Mouse (Mus musculus) heart, embryonic 15.5 days (tissue): ENCODE data around the gene Clec16a. TPM values are rescaled to one million over a fixed set of nuclear protein-coding genes. Genes with fewer than 3 reads are reported as not detected.
A peak's percentile ranks its signal among the peaks of the same experiment; 100 is the strongest.

Source experiments
- ATAC-seq: fragments of 200-750 bp; cut with Nextera tagmentation; replicated peaks from 2 replicates; pipeline ENCODE4 v1.8.0; 2017; ENCODE audit warnings: low read depth, moderate TSS enrichment; ENCODE audit not compliant: insufficient number of reproducible peaks, insufficient read depth, low FRiP score
- H3K27ac ChIP-seq: fragments of 300-500 bp; sonication (generic); 2 replicates; pipeline ENCODE4 v1.5.1; 2015; ENCODE audit warnings: mild to moderate bottlenecking, inconsistent platforms
- H3K27me3 ChIP-seq: fragments of 300-500 bp; sonication (generic); 2 replicates; pipeline ENCODE4 v1.6.1; 2015; ENCODE audit warnings: inconsistent platforms
- H3K36me3 ChIP-seq: fragments of 300-500 bp; sonication (generic); 2 replicates; pipeline ENCODE4 v1.6.1; 2015; ENCODE audit warnings: mild to moderate bottlenecking, inconsistent platforms
- H3K4me1 ChIP-seq: fragments of 300-500 bp; sonication (generic); replicated peaks from 2 replicates; pipeline ENCODE4 v1.6.1; 2015; ENCODE audit warnings: inconsistent platforms
- H3K4me2 ChIP-seq: fragments of 300-500 bp; sonication (generic); 2 replicates; pipeline ENCODE4 v1.6.1; 2015; ENCODE audit warnings: inconsistent platforms, mild to moderate bottlenecking, moderate library complexity
- H3K4me3 ChIP-seq: fragments of 300-500 bp; sonication (generic); 2 replicates; pipeline ENCODE4 v1.5.1; 2015; ENCODE audit warnings: mild to moderate bottlenecking, inconsistent platforms
- H3K9ac ChIP-seq: fragments of 300-500 bp; sonication (generic); 2 replicates; pipeline ENCODE4 v1.6.1; 2015; ENCODE audit warnings: mild to moderate bottlenecking, inconsistent platforms
- H3K9me3 ChIP-seq: fragments of 300-500 bp; sonication (generic); replicated peaks from 2 replicates; pipeline ENCODE4 v1.6.1; 2016; ENCODE audit warnings: inconsistent platforms
- WGBS: fragments of 180-500 bp; shearing (Covaris S2); methylation state at CpG from one replicate; pipeline ENCODE4 v1.1.7; 2015; ENCODE audit warnings: mixed read lengths; 5-methylcytosine and 5-hydroxymethylcytosine counted together
- polyA plus RNA-seq: library from polyadenylated mRNA; unstranded; fragments of >200 nt; fragmentation: Nextera tagmentation; extraction: Ambion mirVana; gene quantifications from 2 replicates; pipeline ENCODE4 v1.2.1, GENCODE M21; 2015

The Clec16a gene
- polyA plus RNA-seq, 1 experiment from 2014 or later: 30.4 TPM

- H3K9me3 ChIP-seq: no peaks in the 10 kb centered on the region
- no peak for ATAC-seq
- H3K9ac ChIP-seq: no peak overlapping the region
- no peaks in the 10 kb centered on the region for H3K36me3 ChIP-seq
- H3K27me3 ChIP-seq: no peaks in the 10 kb centered on the region
- H3K27ac ChIP-seq: no peak overlapping the region
- H3K4me2 ChIP-seq: no peak overlapping the region
- no peak overlapping the region for H3K4me3 ChIP-seq
- 58% methylated on average over 5 of the region's 5 CpGs for WGBS
- H3K4me1 ChIP-seq: peaks cover 4% of the 10 kb centered on the region
Observed at GRCm38 (mm10) chr16:10518030-10518429, 27.1 kb upstream of the Clec16a start.

- Histone ChIP-seq H3K4me1 (peaks cover 4% of the 10 kb centered on the region), H3K27me3 (no peaks in the 10 kb centered on the region), H3K36me3 (no peaks in the 10 kb centered on the region), H3K27ac (no peak overlapping the region), H3K9ac (no peak overlapping the region), H3K4me3 (no peak overlapping the region), H3K4me2 (no peak overlapping the region), H3K9me3 (no peaks in the 10 kb centered on the region)
- WGBS: 41% methylated on average over 2 of the region's 2 CpGs
- ATAC-seq: peak; percentile 47
Observed at GRCm38 (mm10) chr16:10520908-10521614, 24.1 kb upstream of the Clec16a start.

DNA sequence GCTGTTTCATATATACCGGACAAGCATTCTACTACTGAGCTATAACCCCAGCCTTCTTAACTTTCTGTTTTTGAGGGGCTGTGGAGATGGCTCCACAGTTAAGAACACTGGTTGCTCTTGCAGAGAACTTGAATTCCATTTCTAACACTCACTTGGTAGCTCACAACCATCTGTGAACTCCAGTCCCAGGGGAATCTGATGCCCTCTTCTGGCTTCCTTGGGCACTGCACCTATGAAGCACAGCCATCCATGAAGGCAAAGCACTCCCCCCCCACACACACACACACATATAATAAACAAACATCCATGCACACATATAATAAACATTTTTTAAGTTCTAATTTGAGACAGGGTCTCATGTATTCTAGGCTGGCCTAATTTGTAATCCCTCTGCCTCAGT is 22.3 kb upstream of the Clec16a start:
- 89% methylated on average over 1 of the region's 1 CpGs for WGBS
- Histone ChIP-seq H3K27me3 (no peaks in the 10 kb centered on the region), H3K4me1 (peaks cover 4% of the 10 kb centered on the region), H3K36me3 (no peaks in the 10 kb centered on the region), H3K4me2 (no peak overlapping the region), H3K9ac (no peak overlapping the region), H3K9me3 (no peaks in the 10 kb centered on the region), H3K4me3 (no peak overlapping the region), H3K27ac (no peak overlapping the region)
- no peak for ATAC-seq

GRCm38 (mm10) chr16:10523650-10524049 is 21.5 kb upstream of the Clec16a start:
- Histone ChIP-seq H3K27ac (no peak overlapping the region), H3K4me2 (no peak overlapping the region), H3K9me3 (no peaks in the 10 kb centered on the region), H3K27me3 (no peaks in the 10 kb centered on the region), H3K36me3 (no peaks in the 10 kb centered on the region), H3K9ac (no peak overlapping the region), H3K4me1 (peaks cover 4% of the 10 kb centered on the region), H3K4me3 (no peak overlapping the region)
- WGBS: 89% methylated on average over 8 of the region's 8 CpGs
- ATAC-seq: no peak

- Histone ChIP-seq H3K36me3 (0 out of 2 replicates have a peak, but pooled peaks cover 3% of the 10 kb centered on the region), H3K4me1 (peaks cover 4% of the 10 kb centered on the region), H3K9me3 (no peaks in the 10 kb centered on the region), H3K27me3 (no peaks in the 10 kb centered on the region), H3K9ac (no peak overlapping the region), H3K4me3 (no peak overlapping the region), H3K4me2 (no peak overlapping the region), H3K27ac (no peak overlapping the region)
- WGBS: 65% methylated on average over 4 of the region's 4 CpGs
- no peak for ATAC-seq
Observed at GRCm38 (mm10) chr16:10524866-10525609, 20.1 kb upstream of the Clec16a start.

GRCm38 (mm10) chr16:10525610-10525980 is 19.5 kb upstream of the Clec16a start:
- WGBS: 57% methylated on average over 2 of the region's 2 CpGs
- Histone ChIP-seq H3K9ac (no peak overlapping the region), H3K4me3 (no peak overlapping the region), H3K36me3 (0 out of 2 replicates have a peak, but pooled peaks cover 3% of the 10 kb centered on the region), H3K27ac (no peak overlapping the region), H3K4me1 (peaks cover 8% of the 10 kb centered on the region), H3K9me3 (no peaks in the 10 kb centered on the region), H3K4me2 (no peak overlapping the region), H3K27me3 (no peaks in the 10 kb centered on the region)
- ATAC-seq: no peak

- Histone ChIP-seq H3K4me1 (peaks cover 7% of the 10 kb centered on the region), H3K9ac (no peak overlapping the region), H3K9me3 (no peaks in the 10 kb centered on the region), H3K27me3 (no peaks in the 10 kb centered on the region), H3K36me3 (0 out of 2 replicates have a peak, but pooled peaks cover 3% of the 10 kb centered on the region), H3K4me2 (no peak overlapping the region), H3K27ac (no peak overlapping the region), H3K4me3 (no peak overlapping the region)
- WGBS: 76% methylated on average over 6 of the region's 6 CpGs
- ATAC-seq: no peak
Observed at GRCm38 (mm10) chr16:10527046-10527644, 18.0 kb upstream of the Clec16a start.

GRCm38 (mm10) chr16:10528382-10528781 is 16.8 kb upstream of the Clec16a start:
- Histone ChIP-seq H3K4me2 (no peak overlapping the region), H3K4me1 (peaks cover 17% of the 10 kb centered on the region), H3K36me3 (0 out of 2 replicates have a peak, but pooled peaks cover 3% of the 10 kb centered on the region), H3K27me3 (no peaks in the 10 kb centered on the region), H3K4me3 (no peak overlapping the region), H3K9me3 (no peaks in the 10 kb centered on the region), H3K27ac (no peak overlapping the region), H3K9ac (no peak overlapping the region)
- WGBS: 78% methylated on average over 3 of the region's 3 CpGs
- no peak for ATAC-seq

DNA sequence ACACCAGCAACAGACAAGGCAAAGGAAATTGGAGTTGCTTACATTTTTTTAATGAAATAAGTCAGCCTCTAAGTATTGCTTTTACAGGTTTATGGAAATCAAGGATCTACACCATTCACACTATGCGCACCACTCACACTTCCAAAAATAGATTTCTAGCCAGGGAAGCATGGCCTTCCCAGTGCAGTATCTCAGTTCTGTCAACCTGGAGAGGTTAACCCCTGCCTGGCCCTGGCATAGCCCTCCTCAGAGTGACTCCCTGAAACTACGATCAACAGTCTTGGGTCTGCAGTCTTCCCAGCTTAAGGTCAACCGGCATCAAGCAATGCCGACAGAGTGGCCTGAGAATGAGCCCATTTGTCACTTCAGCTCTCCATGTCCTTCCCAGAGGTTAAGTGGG is 15.0 kb upstream of the Clec16a start:
- H3K27me3 ChIP-seq: no peaks in the 10 kb centered on the region
- no peak overlapping the region for H3K9ac ChIP-seq
- H3K4me1 ChIP-seq: peaks cover 31% of the 10 kb centered on the region
- no peak overlapping the region for H3K4me3 ChIP-seq
- H3K4me2 ChIP-seq: 0 out of 2 replicates have a peak overlapping the region, but pooled peaks have one; percentile 24
- H3K27ac ChIP-seq: peak overlapping the region; percentile 43; the same call in 1 of the 2 replicates
- H3K36me3 ChIP-seq: 0 out of 2 replicates have a peak, but pooled peaks cover 6% of the 10 kb centered on the region
- 54% methylated on average over 4 of the region's 4 CpGs for WGBS
- peak; percentile 58; the same call in 1 of the 2 replicates for ATAC-seq
- no peaks in the 10 kb centered on the region for H3K9me3 ChIP-seq

DNA sequence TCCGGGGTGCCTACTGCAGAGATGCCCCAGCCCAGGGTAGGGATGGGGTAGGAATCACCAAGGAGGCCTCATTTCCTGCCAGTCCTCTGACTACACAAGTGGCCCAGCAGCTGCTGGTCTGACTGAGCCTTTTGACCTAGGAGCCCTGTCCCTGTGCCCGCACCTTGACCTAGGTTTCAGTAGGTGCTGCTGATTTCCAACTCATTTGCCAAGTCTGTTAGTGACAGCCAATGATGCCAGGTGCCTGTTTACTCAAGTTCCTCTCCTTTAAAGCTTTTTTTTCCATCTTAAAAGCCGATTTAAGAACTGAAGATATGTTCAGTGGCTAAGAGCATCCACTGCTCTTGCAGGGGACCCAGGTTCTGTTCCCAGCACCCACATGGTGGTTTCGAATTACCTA is 11.4 kb upstream of the Clec16a start:
- Histone ChIP-seq H3K4me3 (no peak overlapping the region), H3K4me2 (no peak overlapping the region), H3K27me3 (no peaks in the 10 kb centered on the region), H3K9ac (no peak overlapping the region), H3K36me3 (0 out of 2 replicates have a peak, but pooled peaks cover 6% of the 10 kb centered on the region), H3K27ac (no peak overlapping the region), H3K4me1 (peaks cover 55% of the 10 kb centered on the region), H3K9me3 (no peaks in the 10 kb centered on the region)
- WGBS: 85% methylated on average over 4 of the region's 4 CpGs
- no peak for ATAC-seq

- H3K4me3 ChIP-seq: no peak overlapping the region
- H3K27ac ChIP-seq: no peak overlapping the region
- 51% methylated on average over 7 of the region's 7 CpGs for WGBS
- 0 out of 2 replicates have a peak, but pooled peaks cover 2% of the 10 kb centered on the region for H3K36me3 ChIP-seq
- ATAC-seq: 0 out of 2 replicates have a peak, but pooled peaks have one; percentile 36
- no peak overlapping the region for H3K4me2 ChIP-seq
- peaks cover 58% of the 10 kb centered on the region for H3K4me1 ChIP-seq
- no peak overlapping the region for H3K9ac ChIP-seq
- no peaks in the 10 kb centered on the region for H3K27me3 ChIP-seq
- no peaks in the 10 kb centered on the region for H3K9me3 ChIP-seq
Observed at GRCm38 (mm10) chr16:10534567-10534966, 10.6 kb upstream of the Clec16a start.
